Mouse (Mus musculus) right cerebral cortex, postnatal 4 days (tissue): Measurements from ENCODE around the gene Smarcb1.

Experiments
- DNase-seq: peaks from one replicate; pipeline ENCODE4 v3.0.0-alpha.2; 2022

Gene Smarcb1

DNA sequence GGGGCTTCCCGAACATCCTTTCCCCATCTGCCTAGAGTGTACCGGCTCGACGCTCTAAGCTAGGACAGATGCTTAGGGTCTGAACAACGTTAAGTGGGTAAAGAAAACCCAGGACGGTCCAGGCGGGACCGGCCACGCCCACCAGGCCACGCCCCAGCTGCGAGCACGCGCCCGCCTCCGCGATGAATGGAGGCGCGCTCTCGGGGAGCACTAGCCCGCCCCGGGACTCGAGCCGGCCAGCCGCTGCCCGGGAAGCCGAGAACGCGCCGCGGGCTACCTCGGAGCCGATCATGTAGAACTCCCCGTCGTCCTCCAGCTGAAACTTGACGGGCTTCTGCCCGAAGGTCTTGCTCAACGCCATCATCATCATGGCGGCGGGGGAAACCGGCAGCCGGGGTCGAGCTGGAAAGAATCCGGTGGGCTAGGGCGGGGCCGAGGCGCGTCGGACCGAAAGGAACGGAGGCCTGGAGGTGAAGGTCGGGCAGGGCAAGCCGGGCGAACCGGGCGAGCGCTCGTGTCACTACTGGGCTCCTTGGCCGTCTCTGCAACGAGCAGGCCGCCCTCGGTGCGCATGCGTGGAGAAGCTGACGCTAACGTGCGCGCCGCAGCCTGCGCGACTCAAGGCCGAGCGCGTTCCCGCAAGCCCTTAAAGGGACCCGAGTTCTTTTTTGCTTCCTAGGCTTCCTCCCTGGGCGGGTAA lies at the start of gene Smarcb1:
Gene Smarcb1, minus strand, starts transcription at position 592 of the 700 bp plus-strand sequence.
- peak; percentile 95 for DNase-seq

DNA sequence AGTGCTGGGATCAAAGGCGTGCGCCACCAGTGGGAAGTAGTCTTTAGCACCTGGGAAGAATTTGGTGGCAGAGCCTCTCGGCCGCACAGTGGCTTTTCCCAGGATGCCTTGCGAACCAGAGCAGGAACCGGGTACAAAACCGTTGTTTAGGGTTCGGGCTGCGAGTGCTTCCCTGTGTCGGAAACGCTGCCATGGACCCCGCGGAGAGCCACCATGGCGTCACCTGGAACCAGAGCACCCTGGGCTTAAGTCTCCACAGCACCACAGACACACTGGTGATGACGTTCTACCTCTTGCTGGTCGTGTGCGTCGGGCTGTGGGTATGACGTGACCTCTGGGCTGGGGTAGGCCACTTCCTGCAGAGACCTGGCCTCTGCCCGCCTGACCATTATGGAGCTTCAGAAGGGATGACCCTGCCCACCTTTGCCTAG lies 33.0 kb upstream of the Smarcb1 start, which contains the start of gene Gm5134:
Gene Gm5134, plus strand, starts transcription at position 134 of the 431 bp plus-strand sequence.
- DNase-seq: no peak

DNA sequence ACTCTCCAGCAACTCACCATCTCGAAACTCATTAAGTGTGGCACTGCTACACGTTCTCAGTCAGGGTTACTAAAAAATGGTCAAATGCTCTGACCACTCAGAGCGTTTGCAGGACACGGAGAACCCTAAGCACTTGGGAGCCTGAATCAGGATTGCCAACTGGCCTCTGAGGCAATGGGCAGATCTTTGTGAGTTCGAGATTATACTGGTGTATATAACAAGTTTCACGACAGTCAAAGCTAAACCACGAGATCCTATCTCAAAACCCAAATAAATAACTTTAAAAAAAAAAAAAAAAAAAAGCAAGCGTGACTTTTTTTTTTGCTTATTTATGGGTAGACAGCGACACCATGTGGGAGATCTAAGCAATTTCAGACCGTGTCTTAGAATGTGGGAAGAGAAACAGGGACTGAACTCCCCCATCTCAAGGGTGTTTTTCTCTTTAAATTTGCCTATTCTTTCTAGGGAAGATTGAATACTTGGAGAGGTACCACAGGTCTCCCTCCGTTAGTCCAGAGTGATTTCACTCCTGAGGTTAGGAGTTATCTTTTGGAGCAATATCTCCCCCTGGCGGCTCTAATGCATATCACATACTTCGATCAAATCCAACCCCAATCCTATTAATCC lies 30.1 kb upstream of the Smarcb1 start:
- DNase-seq: no peak

DNA sequence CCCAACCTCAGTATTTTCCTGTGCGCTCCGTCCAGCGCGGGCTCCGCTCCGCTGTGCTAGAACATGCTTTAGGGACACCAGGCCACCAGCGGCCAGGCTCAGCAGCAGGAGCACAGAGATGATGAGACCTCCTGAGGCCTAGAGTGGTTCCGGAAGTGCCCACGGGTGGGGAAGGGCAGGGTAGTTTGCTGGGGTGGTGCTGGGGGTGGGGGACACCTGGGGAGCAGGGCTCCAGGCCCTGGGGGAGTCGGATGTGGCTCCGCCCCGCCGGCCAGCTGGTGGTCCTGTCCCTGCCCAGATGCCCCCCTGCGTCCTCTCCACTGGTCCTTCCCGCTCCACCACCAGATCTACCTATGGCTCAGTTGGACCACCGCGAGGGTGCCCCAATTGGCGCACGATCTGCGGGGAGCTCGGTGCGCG lies 29.4 kb upstream of the Smarcb1 start:
- no peak for DNase-seq

DNA sequence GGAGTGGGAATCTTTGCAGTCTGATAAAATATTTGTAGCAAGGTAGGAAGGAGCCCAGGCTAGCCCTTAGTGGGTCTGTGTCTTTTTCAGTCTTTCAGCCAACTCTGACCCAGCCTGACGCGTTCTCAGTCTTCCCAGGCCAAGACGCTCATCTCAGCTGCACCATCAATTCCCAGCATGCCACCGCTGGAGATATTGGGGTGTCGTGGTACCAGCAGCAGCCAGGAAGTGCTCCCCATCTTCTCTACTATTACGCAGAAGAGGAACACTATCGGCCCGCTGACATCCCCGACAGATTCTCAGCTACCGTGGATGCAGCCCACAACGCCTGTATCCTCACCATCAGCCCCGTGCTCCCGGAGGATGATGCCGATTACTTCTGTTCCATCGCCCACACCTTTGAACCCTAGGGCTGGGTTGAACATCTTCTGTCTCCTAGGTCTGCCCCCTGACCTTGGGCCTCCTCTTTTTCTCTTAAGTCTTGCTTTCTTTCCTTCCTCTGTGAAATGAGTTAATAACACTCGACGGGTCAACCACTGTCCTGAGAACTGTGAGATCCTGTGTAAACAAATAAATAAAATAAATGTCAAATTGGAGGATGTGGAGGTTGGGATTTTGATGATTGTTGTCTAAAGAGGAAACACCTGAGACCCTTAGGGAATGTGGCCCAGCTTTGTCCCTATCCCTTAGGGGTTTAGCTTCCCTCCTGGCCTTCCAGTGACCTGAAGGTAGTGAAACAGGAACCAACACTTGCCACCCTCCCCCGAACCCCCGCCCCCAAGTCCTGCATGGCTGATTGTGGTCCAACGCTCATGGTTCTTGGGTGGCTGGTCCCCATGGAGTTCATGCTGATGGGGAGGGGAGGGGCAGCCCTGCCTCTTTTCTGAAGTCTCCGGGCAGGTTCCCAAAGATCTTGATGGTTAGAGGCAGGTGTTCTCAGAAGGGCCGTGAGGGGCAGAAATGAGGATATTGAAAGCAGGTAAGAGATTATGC lies 27.9 kb upstream of the Smarcb1 start:
- DNase-seq: no peak

DNA sequence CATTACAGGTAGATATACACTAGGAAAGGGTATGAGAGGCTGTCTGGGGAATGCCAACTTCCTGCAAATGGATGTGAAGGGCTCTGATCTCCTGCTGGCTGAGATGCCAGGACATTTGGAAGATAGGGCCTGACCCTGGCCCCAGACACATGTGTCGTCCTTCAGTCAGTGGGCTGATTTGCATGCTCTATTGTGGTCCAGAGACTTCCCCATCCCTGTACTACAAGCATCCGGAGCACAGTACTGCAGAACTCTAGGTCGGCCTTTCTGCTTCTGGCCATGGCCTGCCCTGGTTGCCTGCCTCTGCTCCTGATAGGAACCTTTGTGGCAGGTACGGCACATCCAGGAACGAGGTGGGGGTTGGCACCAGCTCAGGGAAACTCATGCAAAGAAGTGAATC lies 26.7 kb upstream of the Smarcb1 start:
- no peak for DNase-seq

DNA sequence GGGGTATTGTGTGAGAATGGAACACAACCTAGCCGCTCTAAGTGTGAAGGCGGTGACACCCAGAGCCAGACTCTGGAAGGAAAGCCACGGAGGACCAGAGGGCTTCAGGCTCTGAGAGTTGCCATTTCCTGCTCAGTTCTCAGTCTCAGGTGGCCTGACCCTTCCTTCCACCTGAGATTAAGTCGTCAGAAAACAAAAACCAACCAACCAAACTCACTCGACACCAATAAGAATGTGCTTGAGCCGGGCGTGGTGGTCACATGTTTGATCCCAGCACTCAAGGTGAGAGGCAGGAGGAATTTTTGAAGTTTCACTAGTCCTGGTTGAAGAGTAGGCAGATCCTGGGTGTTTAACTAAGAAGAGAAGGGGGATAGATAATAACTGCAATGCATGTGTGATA lies 24.5 kb upstream of the Smarcb1 start:
- no peak for DNase-seq

DNA sequence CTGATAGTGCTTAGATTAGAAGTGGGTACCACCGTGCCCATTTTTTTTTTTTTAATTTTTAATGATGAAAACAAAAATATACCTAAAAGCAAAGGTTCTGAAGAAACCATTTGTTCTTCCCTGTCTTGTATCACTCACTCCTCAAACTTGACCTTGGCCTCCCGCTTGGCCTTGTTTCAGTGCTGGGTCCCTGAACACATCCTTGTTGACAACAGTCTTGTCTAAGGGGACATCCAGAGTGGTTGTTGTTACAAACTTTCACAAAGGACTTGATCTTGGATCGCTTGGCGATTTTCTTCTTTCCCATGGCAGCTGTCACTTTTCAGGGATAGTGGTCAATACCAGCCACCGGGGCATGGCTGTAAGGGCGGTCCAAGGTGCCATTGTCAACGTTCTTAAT lies 23.8 kb upstream of the Smarcb1 start:
- no peak for DNase-seq

DNA sequence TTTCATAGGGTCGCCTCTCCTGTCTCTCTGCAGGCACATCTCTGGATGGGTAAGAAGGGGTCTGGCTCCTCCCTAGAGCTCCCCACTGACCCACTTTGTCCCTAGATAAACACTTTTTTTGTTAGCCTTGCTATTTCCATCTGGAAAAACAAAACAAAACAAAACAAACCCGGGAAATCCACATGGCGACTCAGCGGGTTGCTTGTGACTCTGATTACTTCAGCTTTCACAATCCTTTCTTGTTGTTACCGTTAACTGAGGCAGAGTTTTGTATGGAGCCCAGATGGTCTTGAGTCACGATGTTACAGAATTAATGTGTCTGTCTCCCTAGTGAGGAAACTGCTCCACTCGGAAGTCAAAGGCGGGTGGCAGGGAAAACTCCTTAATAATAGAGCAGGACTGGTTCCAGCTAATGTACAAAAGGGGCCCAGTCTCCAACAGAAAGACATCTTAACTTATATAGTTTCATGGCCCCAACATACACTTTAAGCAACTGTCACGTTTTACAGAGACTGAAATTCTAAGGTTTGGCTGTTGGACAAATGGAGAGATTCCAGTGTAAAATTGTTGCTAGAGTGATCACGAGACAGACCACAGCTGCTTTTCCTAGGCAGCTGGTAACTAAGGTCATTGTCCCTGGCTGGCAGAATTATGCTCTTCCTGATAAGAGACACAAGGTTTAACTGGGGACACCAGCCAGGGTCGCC lies 22.8 kb upstream of the Smarcb1 start:
- DNase-seq: no peak

DNA sequence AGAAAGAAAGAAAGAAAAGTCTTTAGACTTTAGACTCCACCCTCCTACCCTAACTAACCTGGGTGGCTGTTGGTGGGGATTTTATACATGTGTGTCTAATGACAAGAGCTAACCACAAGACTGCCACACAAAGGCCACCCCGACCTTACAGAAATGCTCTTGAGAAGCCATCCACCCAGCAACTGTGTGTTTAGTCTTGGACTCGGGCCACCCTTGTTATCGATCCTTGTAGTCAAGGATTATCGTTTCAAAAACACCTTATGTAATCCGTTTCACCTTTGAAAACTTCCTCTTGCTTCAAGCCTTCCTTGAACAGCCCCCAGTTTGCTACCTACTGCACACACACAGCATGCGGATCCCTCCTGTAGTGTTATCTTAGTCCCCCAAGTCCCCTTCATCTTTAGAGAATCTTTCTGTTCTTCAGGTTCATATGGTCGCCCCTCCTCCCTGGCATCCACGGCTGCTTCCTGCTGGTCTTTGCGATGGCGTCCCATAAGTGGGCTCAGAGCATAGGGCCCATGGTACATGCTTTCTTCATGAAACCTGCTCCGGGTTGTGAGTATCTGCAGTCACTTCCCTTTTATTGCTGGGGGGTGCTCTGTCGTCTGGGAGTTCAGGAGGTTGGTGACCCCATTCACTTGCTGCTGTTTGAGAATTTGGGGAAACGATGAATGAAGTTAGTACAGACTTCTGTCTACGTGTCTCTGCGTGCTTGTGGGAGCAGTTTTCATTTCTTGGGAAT lies 21.5 kb upstream of the Smarcb1 start, which contains the start of gene Vpreb3:
Gene Vpreb3, plus strand, starts transcription at position 322 of the 742 bp plus-strand sequence.
- no peak for DNase-seq

DNA sequence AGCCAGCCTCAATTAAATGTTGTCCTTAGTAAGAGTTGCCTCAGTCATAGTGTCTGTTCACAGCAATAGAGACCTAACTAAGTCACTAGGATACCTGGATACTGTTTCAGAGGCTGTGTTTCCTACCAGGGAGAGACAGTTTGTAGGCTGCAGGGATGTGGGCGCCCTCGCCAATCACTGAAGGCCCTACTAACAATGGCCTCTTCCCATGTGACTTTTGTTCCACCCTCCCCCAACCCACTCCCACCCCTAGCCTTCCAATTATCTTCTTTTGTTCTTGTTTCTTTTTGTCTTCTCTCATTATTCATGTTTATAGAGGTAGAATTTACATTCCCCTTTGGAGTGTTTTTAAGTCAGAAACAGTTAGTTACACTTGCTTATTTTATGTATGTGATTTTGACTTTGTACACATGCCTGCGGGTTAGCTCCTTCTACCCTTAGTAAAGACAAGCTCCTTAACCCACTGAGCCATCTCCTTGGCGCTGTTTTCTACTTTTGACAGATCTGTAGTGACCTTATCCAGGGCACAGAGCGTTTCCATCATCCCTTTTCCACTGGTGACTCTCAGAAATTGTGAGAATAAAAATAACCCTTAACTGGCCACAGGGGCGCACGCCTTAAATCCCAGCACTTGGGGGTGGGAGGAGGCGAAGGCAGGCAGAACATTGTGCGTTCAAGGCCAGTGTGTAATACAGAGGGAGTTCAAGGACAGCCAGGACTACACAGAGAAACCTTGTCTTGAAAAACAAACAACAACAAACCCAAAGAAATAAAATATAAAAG lies 19.8 kb upstream of the Smarcb1 start:
- no peak for DNase-seq

DNA sequence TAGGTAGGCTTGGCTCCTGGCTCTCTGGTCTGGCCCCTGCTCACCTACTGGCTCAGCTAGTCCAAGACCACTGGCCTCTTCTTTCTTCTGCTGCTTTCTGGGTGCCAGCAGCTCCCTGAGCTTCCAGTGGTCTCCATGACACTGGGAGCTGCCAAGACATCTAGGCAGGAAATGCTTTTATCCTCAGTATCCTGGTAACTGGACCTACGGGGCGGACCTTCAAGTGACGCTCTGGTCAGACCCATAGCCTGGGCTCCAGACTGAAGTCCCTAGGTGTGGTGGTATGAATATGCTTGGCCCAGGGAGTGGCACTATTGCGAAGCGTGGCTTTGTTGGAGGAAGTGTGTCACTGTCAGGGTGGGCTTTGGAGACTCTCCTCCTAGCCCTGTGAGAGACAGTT lies 19.1 kb upstream of the Smarcb1 start, which contains the start of gene Gm867:
Gene Gm867, minus strand, starts transcription at position 153 of the 400 bp plus-strand sequence.
- no peak for DNase-seq

DNA sequence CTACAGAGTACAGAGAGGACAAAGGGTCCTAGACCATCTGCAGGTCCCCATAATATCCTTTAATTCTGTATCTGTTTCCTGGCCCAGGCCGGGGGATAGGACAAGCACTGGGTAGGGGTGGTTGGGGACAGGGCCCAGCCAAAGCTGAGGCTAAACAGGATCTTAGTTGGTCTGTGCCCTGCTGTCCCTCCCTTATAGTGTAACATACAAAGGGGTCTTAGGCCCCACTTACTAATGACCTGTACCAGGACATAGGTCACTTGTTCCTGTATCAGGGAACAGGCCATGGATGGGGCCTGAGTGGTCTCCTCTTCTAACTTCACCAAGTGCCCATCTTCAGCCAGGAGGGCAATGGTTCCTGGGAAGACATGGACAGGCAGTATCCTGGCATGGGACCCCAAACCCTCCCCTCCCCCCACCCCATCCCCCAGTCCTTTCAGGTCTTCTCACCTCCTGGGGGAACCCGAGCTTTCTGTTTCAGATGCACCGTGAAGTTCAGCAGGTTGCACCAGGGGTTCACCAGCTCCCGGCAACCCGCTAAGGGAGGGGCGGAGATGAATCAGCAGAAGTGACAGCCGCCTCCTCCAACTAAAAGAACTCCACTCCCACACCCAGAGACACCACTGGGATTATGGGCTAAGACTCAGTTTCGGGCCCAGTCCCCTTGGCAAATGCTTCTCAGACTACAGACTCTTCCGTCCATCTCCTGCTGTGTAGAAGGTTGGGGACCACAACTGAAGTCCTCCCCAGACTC lies 18.2 kb upstream of the Smarcb1 start:
- no peak for DNase-seq

DNA sequence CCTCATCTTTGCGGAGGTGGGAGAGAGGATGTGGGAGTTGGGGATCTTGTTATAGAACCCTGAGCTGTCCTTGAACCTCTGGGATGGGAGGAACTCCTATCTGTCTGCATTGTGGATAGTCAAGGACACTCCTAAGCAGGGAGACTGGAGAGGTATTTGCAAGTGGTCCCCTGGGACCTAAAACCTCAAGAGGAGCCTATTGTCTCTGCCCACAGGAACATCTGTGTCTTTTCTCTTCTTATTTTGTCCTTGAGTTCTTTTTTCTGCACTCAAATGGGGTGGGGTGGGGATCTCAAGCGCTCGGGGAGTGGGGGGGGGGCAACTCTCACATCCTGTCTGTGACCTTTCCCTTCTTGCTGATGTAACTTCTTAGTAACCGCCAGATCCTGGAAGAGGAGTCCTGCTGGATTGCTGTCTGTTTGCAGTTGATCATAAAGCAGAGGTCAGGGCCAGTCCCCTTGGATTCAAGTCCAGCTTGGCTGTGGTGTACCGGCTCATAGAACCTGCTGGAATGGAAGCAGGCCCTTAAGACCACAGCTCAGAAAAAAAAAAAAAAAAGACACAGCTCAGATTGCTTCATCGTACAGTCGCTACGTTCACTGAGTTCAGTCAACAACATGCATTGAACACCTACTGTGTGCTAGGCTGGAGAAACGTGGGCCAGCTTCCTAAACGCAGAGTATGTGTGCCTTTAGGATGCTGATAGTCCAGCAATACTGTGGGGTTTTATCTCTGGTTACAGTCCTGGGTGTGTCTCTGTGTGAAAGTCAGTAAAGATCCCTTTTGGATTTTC lies 16.6 kb upstream of the Smarcb1 start:
- DNase-seq: no peak

DNA sequence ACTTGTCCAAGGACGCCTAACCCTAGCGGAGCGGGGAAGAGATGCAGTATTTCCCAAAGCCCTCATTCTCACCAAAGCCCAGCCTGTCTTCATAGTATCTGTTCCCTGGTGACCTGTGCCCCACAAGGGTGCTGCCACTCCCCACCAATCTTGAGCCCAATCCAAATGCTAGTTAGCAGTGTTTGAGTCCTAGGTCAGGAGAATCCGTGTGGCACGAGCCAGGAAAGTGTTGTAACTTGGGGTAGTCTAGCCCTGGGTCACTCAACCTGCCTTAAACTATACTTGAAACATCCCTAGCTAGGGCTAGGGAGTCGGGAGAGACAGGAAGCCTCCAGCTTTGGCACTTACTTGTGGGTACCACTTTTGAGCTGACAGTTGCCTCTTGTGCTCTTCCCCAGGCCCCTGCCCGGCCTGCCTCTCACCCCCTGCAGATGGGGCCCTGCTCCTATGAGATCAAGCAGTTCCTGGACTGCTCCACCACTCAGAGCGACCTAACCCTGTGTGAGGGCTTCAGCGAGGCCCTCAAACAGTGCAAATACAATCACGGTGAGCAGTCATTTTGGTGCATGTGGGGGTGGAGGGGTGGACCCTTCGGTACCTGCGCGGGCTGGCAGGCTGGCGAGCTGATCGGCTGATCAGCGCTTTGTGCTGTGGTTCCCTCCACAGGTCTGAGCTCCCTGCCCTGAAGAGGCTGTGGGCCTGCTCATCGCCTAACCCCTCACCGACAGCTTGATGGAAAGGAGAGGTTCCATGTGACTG lies 15.7 kb upstream of the Smarcb1 start:
- DNase-seq: no peak

DNA sequence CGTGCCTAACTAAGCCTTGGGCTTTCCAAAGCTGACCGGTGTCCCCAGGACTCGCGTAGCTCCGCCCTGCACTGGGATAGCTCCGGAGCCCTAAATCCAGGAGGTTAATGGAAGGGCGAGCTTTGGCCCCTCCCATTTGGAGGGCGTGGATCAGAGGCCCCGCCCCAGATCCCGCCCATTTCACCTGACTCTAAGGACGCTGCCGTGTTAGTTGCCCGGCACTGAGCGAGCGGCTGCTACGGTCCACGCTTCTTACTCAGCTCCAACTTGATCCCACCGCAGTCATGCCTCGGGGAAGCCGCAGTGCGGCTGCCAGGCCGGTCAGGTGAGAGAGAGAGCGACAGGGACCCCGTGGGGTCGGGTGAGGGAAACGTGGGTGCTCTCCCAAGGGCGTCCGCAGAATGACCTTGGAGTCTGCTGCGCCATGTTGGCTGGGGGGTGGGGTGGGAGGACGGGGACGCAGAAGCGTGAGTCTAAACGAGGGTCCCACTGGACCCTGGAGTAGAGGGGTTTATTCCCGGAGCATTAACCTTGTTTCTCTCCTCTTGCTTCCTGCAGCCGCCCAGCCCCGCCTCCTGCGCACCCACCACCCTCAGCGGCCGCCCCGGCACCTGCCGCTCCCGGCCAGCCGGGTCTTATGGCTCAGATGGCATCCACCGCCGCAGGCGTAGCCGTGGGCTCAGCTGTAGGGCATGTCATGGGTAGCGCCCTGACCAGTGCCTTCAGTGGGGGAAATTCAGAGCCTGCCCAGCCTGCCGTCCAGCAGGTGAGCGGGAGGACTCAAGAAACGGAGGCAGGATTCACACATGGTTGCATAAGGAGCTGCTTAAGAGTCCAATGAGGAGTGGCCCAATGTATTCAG lies 14.5 kb upstream of the Smarcb1 start, which contains the start of gene Mmp11:
Gene Mmp11, minus strand, starts transcription at position 817 of the 862 bp plus-strand sequence.
- peak; percentile 51 for DNase-seq

DNA sequence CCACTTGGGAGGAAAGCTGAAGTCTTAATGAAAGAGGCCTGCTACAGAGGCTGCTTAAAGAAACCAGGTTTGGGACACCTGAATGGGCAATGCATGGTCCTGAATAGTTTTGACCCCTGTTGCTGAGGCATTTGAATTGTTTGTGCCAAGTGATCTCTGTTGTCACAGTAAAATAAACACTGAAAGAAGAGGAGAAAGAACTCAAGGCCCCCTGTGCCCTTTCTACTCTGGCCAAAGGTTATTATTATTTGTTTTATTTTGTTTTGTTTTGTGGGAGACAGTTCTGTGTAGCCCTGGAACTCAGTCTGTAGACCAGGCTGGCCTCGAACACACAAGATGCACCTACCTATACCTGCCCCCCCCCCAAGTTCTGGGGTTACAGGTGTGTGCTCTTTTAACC lies 13.6 kb upstream of the Smarcb1 start:
- no peak for DNase-seq
